Mouse (Mus musculus) activated CD4-positive, CD25-positive, alpha-beta regulatory T cell, adult 4 months (primary cell): Measurements from ENCODE around the gene Srbd1. TPM values are rescaled to one million over a fixed set of nuclear protein-coding genes. Genes with fewer than 3 reads are reported as not detected.

Source experiments
- ATAC-seq: one replicate; pipeline ENCODE4 v1.8.0; 2017
- polyA plus RNA-seq, 2 experiments: library from polyadenylated mRNA; unstranded; fragments of 100-300 nt; shearing (Covaris generic); gene quantifications; one replicate each; pipeline ENCODE4 v1.2.1; 2017

Gene Srbd1
- polyA plus RNA-seq, 2 experiments from 2014 or later, result 9.5 to 10.9 TPM

DNA sequence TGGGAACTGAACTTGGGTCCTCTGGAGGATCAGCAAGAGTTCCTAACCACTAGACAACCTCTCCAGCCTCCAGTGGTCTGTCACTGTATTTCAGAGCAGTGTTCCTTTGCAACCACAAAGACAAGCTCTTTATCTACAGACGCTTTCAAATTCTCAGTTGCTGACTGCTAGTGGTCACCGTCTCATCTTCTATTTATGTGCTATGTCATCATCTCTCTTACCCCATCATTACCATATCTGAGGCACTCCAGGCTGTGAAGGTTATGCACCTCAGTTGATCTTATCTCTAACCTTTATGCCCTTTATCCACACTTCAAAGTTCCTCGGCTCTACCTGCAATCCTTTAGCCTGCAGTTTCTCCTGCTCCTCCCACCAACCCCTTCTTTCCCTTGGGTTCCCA lies 163.1 kb downstream of the Srbd1 start:
- ATAC-seq, result no peak

GRCm38 (mm10) chr17:85978876-85979275 lies 166.1 kb downstream of the Srbd1 start:
- ATAC-seq, result no peak

GRCm38 (mm10) chr17:85975077-85975476 lies 169.9 kb downstream of the Srbd1 start:
- no peak for ATAC-seq

- ATAC-seq, result no peak
Observed at GRCm38 (mm10) chr17:85974591-85974990, 170.4 kb downstream of the Srbd1 start.

- no peak for ATAC-seq
Observed at GRCm38 (mm10) chr17:85971120-85971519, 173.9 kb downstream of the Srbd1 start.

DNA sequence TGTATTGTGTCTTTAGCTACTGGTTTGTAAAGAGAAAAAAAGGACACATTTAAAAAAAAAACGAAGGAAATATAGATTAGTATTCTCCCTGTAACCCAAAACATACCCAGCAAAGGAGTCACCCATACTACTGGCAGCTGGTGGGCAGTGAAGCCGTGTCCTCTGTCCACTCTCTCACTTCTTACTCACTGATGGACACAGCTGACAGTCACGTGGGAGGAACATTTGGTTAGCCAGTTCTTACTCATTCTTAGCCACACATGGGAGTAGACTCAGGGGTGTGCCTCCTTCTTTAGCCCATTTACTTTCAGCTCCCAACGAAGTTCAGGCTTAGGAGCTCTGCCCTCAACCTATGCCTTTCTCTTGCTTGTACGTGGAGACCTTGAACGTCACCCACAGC lies 183.3 kb downstream of the Srbd1 start:
- no peak for ATAC-seq

GRCm38 (mm10) chr17:85951771-85952170 lies 193.2 kb downstream of the Srbd1 start:
- no peak for ATAC-seq

DNA sequence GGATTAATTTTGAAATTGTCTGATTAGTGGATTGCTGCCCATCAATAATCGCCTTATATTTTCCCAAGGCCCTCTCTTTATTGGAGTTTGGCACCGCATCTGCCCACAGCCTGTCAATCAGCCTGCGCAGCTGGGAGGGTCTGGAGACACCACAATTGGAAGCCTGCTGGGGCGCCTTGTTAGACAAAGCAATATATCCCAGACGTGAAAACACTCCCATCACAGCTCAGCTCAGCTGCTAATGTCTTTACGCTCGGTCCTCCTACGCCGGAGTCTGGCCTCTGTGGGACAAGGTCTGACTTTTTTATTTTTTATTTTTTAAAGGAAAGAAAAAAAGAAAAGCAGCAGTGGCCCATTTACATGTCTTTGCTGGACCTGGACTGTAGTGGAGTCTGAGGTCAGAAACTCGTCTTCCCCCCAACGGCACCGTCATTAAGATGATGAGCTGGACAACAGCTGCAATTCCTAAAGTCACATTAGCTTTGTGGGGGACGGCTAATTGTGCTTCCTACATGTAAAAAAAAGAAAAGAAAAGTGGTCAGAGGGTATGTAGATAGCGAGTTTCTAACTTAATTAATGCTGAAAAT lies 195.0 kb downstream of the Srbd1 start:
- ATAC-seq, result no peak

GRCm38 (mm10) chr17:85948911-85949909 lies 195.8 kb downstream of the Srbd1 start:
- no peak for ATAC-seq

- no peak for ATAC-seq
Observed at GRCm38 (mm10) chr17:85944726-85945125, 200.2 kb downstream of the Srbd1 start.

GRCm38 (mm10) chr17:85943994-85944640 lies 200.9 kb downstream of the Srbd1 start:
- ATAC-seq, result no peak

DNA sequence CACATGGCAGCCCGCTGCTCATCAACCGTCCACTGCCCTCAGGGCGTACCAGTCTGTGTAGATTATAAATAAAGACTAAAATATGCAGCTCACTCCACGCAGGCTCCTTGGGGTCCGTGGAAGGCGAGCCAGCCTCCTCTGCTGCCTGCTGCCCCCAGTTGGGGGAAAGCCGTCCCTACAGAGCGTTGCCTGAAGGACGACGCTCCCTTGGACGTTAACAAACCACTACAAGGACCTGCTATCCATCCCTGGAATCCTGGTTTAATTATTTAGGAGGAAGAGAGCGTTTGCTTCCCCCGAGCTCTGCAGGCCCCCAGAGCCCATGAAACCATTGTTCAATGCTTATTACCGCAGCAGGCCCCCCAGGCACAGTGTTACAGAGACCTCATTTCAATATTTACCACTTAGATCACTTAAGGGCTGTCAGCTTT lies 201.4 kb downstream of the Srbd1 start:
- no peak for ATAC-seq

DNA sequence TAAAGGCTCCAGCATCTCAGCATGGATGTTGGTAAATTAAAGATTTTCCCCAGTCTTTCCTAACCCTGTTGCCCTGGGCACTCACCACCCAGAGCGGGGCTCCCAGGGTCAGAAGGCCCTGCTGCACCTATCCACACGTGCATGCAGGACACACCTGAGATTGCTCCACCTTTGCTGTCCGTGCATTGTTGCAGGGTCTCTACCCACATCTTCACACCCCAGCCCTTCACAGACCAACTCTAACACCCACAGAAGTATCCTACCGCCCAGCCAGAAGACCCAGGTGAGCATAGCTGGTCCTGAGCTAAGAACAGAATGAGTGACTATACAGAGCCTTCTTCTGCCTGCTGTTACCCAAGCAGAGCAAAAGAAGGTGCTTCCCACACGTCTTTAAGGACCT lies 201.9 kb downstream of the Srbd1 start:
- no peak for ATAC-seq

GRCm38 (mm10) chr17:85942123-85942522 lies 202.9 kb downstream of the Srbd1 start:
- ATAC-seq, result no peak

DNA sequence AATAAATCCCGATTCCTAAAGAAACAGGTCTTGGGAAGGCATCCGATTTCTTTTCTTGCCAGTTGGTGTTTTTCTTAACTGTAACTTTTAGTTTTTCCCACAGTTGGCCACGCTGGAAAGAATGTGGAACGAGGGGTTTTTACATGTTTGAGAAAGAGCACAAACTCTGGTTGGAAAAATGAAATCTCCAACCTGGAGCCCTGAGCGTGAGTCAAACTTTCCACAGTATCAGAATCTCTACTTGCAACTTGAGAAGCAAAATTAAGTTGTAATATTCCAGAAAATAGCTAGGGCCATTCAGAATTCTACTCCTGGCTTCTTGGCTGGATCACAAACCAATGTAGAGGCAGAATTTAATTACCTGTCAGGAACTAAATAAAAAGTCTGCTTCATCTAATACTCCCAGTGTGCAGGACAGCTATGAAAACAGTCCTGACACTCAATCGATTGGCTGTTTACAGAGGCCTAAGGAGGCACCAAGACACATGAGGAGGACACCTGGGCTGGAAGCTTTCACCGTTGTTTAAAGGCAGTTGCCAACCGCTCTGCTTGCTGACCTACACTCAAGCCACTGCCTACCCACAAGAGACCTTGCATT lies 203.7 kb downstream of the Srbd1 start:
- no peak for ATAC-seq

GRCm38 (mm10) chr17:85937131-85937530 lies 207.8 kb downstream of the Srbd1 start:
- ATAC-seq, result no peak

GRCm38 (mm10) chr17:85935268-85935667 lies 209.7 kb downstream of the Srbd1 start:
- ATAC-seq, result no peak

Other genes with a start within 250 kb of the Srbd1 start
- 1 to 10 TPM; 2.1 to 2.9 TPM for gene Prkce, start 22.6 kb upstream of the Srbd1 start, polyA plus RNA-seq